Mouse (Mus musculus): Measurements from ENCODE around the gene Gm21969. TPM values are rescaled to one million over a fixed set of nuclear protein-coding genes. Genes with fewer than 3 reads are reported as not detected.

The Gm21969 gene
- polyA plus RNA-seq, 1 experiment from 2014 or later = not detected

- H3K4me2 ChIP-seq = no peak overlapping the region
- no peaks in the 10 kb centered on the region for H3K27me3 ChIP-seq
- no peak overlapping the region for H3K9ac ChIP-seq
- no peak for ATAC-seq (ENCODE audit: low FRiP score)
- peaks cover 85% of the 10 kb centered on the region for H3K4me1 ChIP-seq (replicated peaks)
- no peaks in the 10 kb centered on the region for H3K36me3 ChIP-seq
- no peak overlapping the region for H3K27ac ChIP-seq
- 91% methylated on average over 8 of the region's 8 CpGs for WGBS
- no peak overlapping the region for H3K4me3 ChIP-seq
- no peaks in the 10 kb centered on the region for H3K9me3 ChIP-seq
Measured at GRCm38 (mm10) chr4:139578389-139578788, 24.6 kb upstream of the Gm21969 start.

- ATAC-seq (ENCODE audit: low FRiP score) = no peak
- H3K36me3 ChIP-seq = no peaks in the 10 kb centered on the region
- peaks cover 80% of the 10 kb centered on the region for H3K4me1 ChIP-seq (replicated peaks)
- H3K4me3 ChIP-seq = no peak overlapping the region
- no peak overlapping the region for H3K4me2 ChIP-seq
- no peak overlapping the region for H3K27ac ChIP-seq
- H3K9ac ChIP-seq = no peak overlapping the region; the same call in 1 of the 2 replicates
- 62% methylated on average over 10 of the region's 10 CpGs for WGBS
- no peaks in the 10 kb centered on the region for H3K9me3 ChIP-seq
- H3K27me3 ChIP-seq = no peaks in the 10 kb centered on the region
Measured at GRCm38 (mm10) chr4:139579003-139579402, 24.0 kb upstream of the Gm21969 start.

- H3K27ac ChIP-seq = 0 out of 2 replicates have a peak overlapping the region, but pooled peaks have one; percentile 75
- no peak overlapping the region for H3K4me2 ChIP-seq
- H3K27me3 ChIP-seq = no peaks in the 10 kb centered on the region
- no peaks in the 10 kb centered on the region for H3K9me3 ChIP-seq
- no peak overlapping the region for H3K4me3 ChIP-seq
- no peak overlapping the region for H3K9ac ChIP-seq
- H3K4me1 ChIP-seq (replicated peaks) = peaks cover 79% of the 10 kb centered on the region
- no peaks in the 10 kb centered on the region for H3K36me3 ChIP-seq
- no peak for ATAC-seq (ENCODE audit: low FRiP score)
- 74% methylated on average over 6 of the region's 6 CpGs for WGBS
Measured at GRCm38 (mm10) chr4:139579466-139579865, 23.5 kb upstream of the Gm21969 start.

- peak overlapping the region; percentile 11 for H3K4me3 ChIP-seq
- H3K27me3 ChIP-seq = no peaks in the 10 kb centered on the region
- no peaks in the 10 kb centered on the region for H3K9me3 ChIP-seq
- 7% methylated on average over 15 of the region's 15 CpGs for WGBS
- ATAC-seq (ENCODE audit: low FRiP score) = no peak
- H3K4me1 ChIP-seq (replicated peaks) = peaks cover 80% of the 10 kb centered on the region
- H3K4me2 ChIP-seq = peak overlapping the region; percentile 44
- H3K27ac ChIP-seq = peak overlapping the region; percentile 75
- H3K36me3 ChIP-seq = no peaks in the 10 kb centered on the region
- H3K9ac ChIP-seq = peak overlapping the region; percentile 72
Measured at GRCm38 (mm10) chr4:139580663-139581336, 22.2 kb upstream of the Gm21969 start.

GRCm38 (mm10) chr4:139581427-139582051 lies 21.4 kb upstream of the Gm21969 start:
- 36% methylated on average over 6 of the region's 6 CpGs for WGBS
- peak overlapping the region; percentile 75 for H3K27ac ChIP-seq
- H3K36me3 ChIP-seq = no peaks in the 10 kb centered on the region
- no peak for ATAC-seq (ENCODE audit: low FRiP score)
- peak overlapping the region; percentile 44 for H3K4me2 ChIP-seq
- no peaks in the 10 kb centered on the region for H3K27me3 ChIP-seq
- peak overlapping the region; percentile 11; the same call in 1 of the 2 replicates for H3K4me3 ChIP-seq
- H3K9ac ChIP-seq = peak overlapping the region; percentile 72
- no peaks in the 10 kb centered on the region for H3K9me3 ChIP-seq
- H3K4me1 ChIP-seq (replicated peaks) = peaks cover 73% of the 10 kb centered on the region

- H3K4me1 ChIP-seq (replicated peaks) = peaks cover 65% of the 10 kb centered on the region
- no peak for ATAC-seq (ENCODE audit: low FRiP score)
- no peak overlapping the region for H3K4me3 ChIP-seq
- no peaks in the 10 kb centered on the region for H3K27me3 ChIP-seq
- no peak overlapping the region for H3K9ac ChIP-seq
- H3K36me3 ChIP-seq = no peaks in the 10 kb centered on the region
- no peak overlapping the region for H3K4me2 ChIP-seq
- WGBS = 81% methylated on average over 6 of the region's 6 CpGs
- no peak overlapping the region for H3K27ac ChIP-seq
- H3K9me3 ChIP-seq = no peaks in the 10 kb centered on the region
Measured at GRCm38 (mm10) chr4:139582346-139582745, 20.6 kb upstream of the Gm21969 start.

- Histone ChIP-seq H3K27me3 (no peaks in the 10 kb centered on the region), H3K4me1 (replicated peaks) (peaks cover 65% of the 10 kb centered on the region), H3K9ac (no peak overlapping the region), H3K4me2 (no peak overlapping the region), H3K27ac (no peak overlapping the region), H3K36me3 (no peaks in the 10 kb centered on the region), H3K9me3 (no peaks in the 10 kb centered on the region), H3K4me3 (no peak overlapping the region)
- WGBS = 38% methylated on average over 3 of the region's 3 CpGs
- ATAC-seq (ENCODE audit: low FRiP score) = no peak
Measured at GRCm38 (mm10) chr4:139582903-139583302, 20.1 kb upstream of the Gm21969 start.

- Histone ChIP-seq H3K27ac (no peak overlapping the region), H3K4me1 (replicated peaks) (peaks cover 59% of the 10 kb centered on the region), H3K4me3 (no peak overlapping the region), H3K9me3 (no peaks in the 10 kb centered on the region), H3K9ac (no peak overlapping the region), H3K36me3 (no peaks in the 10 kb centered on the region), H3K27me3 (no peaks in the 10 kb centered on the region), H3K4me2 (no peak overlapping the region)
- 84% methylated on average over 11 of the region's 11 CpGs for WGBS
- no peak for ATAC-seq (ENCODE audit: low FRiP score)
Measured at GRCm38 (mm10) chr4:139583629-139584245, 19.2 kb upstream of the Gm21969 start.

GRCm38 (mm10) chr4:139584704-139585103 lies 18.3 kb upstream of the Gm21969 start:
- 80% methylated on average over 11 of the region's 11 CpGs for WGBS
- Histone ChIP-seq H3K4me1 (replicated peaks) (peaks cover 54% of the 10 kb centered on the region), H3K4me2 (no peak overlapping the region), H3K9me3 (no peaks in the 10 kb centered on the region), H3K4me3 (no peak overlapping the region), H3K36me3 (no peaks in the 10 kb centered on the region), H3K27ac (no peak overlapping the region), H3K9ac (no peak overlapping the region), H3K27me3 (no peaks in the 10 kb centered on the region)
- no peak for ATAC-seq (ENCODE audit: low FRiP score)

- Histone ChIP-seq H3K4me2 (no peak overlapping the region), H3K4me3 (no peak overlapping the region), H3K36me3 (no peaks in the 10 kb centered on the region), H3K27me3 (no peaks in the 10 kb centered on the region), H3K9ac (no peak overlapping the region), H3K9me3 (no peaks in the 10 kb centered on the region), H3K27ac (no peak overlapping the region), H3K4me1 (replicated peaks) (peaks cover 54% of the 10 kb centered on the region)
- 93% methylated on average over 7 of the region's 7 CpGs for WGBS
- ATAC-seq (ENCODE audit: low FRiP score) = no peak
Measured at GRCm38 (mm10) chr4:139585713-139586112, 17.3 kb upstream of the Gm21969 start.

GRCm38 (mm10) chr4:139587370-139587769 lies 15.6 kb upstream of the Gm21969 start:
- H3K4me3 ChIP-seq = no peak overlapping the region
- H3K4me2 ChIP-seq = no peak overlapping the region
- peaks cover 38% of the 10 kb centered on the region for H3K4me1 ChIP-seq (replicated peaks)
- WGBS = 76% methylated on average over 4 of the region's 4 CpGs
- no peak overlapping the region for H3K27ac ChIP-seq
- no peaks in the 10 kb centered on the region for H3K36me3 ChIP-seq
- H3K9ac ChIP-seq = no peak overlapping the region
- H3K27me3 ChIP-seq = no peaks in the 10 kb centered on the region
- ATAC-seq (ENCODE audit: low FRiP score) = no peak
- no peaks in the 10 kb centered on the region for H3K9me3 ChIP-seq

- Histone ChIP-seq H3K4me1 (replicated peaks) (peaks cover 34% of the 10 kb centered on the region), H3K27me3 (no peaks in the 10 kb centered on the region)
- no peak for ATAC-seq (ENCODE audit: low FRiP score)
Measured at GRCm38 (mm10) chr4:139587773-139588172, 15.2 kb upstream of the Gm21969 start.

More at GRCm38 (mm10) chr4:139587773-139588172, 15.2 kb upstream of the Gm21969 start:
- H3K4me3 ChIP-seq = no peak overlapping the region
- H3K9ac ChIP-seq = no peak overlapping the region
- H3K4me2 ChIP-seq = no peak overlapping the region
- H3K36me3 ChIP-seq = no peaks in the 10 kb centered on the region
- no peaks in the 10 kb centered on the region for H3K9me3 ChIP-seq
- H3K27ac ChIP-seq = no peak overlapping the region
- WGBS = 73% methylated on average over 4 of the region's 4 CpGs
